Mouse (Mus musculus) mouse embryonic stem cell (cell line): Measurements from ENCODE around the gene Capn1.
"Not testable (repeated sequence)": the region's sequence is repeated elsewhere in the genome, so short reads cannot be mapped to it uniquely, and the experiment has no call there.

Experiments
- in situ Hi-C, 2 experiments: fragments of 300-500 bp; cut with MboI; formaldehyde crosslinking; loops; 1 replicate in 1 of 2; 3 replicates in 1 of 2; pipeline ENCODE4 v1.14.3; 2019 to 2020; ENCODE audit warnings: low sequenced_read_pairs in 2 of 2, low pct_unique_long_range_greater_than_20kb in 1 of 2, mixed read lengths in 1 of 2; ENCODE audit not compliant: unreplicated experiment in 1 of 2

Gene Capn1

DNA sequence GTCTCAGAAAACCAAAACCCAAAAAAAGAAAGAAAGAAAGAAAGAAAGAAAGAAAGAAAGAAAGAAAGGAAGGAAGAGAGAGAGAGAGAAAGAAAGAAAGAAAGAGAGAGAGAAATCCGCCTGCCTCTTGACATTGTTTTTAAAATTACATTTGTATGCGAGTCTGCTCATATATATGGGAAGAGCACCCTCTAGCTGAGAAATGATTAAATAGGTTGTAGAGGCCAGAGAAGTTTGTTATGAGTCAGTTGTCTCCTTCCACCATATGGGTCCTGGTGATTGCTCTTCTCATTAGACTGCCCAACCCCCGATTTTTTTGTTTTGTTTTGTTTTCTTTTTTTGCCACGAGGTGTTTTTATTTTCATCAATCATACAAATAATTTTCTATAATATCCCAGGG is 28.4 kb upstream of the Capn1 start:
- in situ Hi-C loops: not testable (repeated sequence)

GRCm38 (mm10) chr19:6042293-6042692 is 26.6 kb upstream of the Capn1 start:
- in situ Hi-C loops: no loop called here

GRCm38 (mm10) chr19:6040002-6040401 is 24.3 kb upstream of the Capn1 start:
- in situ Hi-C loops: no loop called here

DNA sequence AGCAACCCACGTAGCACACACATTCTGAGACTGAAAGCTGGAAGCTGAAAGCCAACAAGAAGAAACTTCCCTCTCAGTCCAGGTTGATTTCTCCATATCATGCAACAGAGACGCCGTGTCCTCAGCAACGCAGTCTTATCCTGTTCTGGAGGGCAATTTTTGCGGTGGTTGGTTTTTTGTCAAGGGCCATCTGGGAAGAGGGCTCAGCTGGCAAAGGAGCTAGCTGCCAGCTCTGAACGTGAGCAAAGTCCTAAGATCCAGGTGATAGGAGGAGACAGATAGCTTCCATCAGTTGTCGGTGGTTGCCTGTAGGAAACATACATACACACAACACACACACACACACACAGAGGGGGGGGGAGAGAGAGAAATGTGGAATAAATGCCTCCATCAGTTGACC is 22.6 kb upstream of the Capn1 start:
- in situ Hi-C loops: loop anchor here in 1 of 2 experiments (5.0 kb wide), 1 partner anchor 89 kb away; the partner anchor contains the start of gene Snx15

- in situ Hi-C loops: loop anchor here in 1 of 2 experiments (5.0 kb wide), 1 partner anchor 90 kb away; the partner anchor contains the start of gene Snx15
These were observed 22.0 kb upstream of the Capn1 start for GRCm38 (mm10) chr19:6037695-6038094.

DNA sequence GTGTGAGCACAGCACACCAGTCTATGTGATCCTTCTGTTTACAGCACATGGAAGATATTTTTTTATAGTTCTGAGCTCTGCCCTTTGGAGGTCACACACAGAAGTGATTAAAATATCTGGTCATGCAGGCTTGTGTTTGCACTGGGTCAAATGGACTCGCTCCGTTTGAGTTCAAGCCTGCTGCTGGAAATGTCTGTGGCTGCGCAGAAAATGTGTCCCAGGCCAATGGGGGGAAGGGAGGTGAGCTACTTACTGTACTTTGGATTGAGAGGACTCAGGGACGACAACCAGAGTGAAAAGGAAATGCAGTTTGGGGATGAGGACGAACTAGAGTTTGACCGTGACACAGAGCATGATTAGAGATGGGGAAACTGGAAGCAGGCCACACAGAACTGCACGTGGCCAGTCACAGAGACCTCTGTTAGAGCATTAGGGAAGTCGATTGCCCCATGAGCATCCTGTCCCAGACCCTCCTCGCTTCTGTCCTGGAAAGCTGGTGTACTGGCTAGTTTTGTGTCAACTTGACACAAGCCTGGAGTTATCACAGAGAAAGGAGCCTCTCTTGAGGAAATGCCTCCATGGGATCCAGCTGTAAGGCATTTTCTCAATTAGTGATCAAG is 20.4 kb upstream of the Capn1 start:
- in situ Hi-C loops: loop anchor here in 1 of 2 experiments (5.0 kb wide), 1 partner anchor 91 kb away; the partner anchor contains the start of gene Snx15

- in situ Hi-C loops: no loop called here
These were observed 15.0 kb upstream of the Capn1 start for GRCm38 (mm10) chr19:6030520-6031280.

GRCm38 (mm10) chr19:6029426-6029825 is 13.7 kb upstream of the Capn1 start:
- in situ Hi-C loops: no loop called here

DNA sequence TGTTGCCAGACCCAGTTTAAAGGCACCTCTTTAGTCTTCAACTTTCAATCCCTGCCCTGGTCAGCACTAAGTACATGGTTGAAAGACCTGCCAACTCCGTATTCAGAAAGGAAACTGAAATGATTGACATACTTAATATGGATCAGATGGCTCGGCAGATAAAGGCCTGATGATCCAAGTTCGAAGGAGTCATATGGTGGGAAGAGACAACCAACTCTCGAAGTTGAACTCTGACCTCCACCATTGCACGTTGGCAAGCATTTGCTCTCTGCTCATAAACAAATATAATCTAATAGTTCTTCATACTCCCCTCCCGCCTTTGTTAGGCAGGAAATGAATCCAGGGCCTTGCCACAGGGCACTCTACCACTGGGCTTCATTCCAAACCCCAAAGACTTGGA is 13.3 kb upstream of the Capn1 start:
- in situ Hi-C loops: no loop called here

DNA sequence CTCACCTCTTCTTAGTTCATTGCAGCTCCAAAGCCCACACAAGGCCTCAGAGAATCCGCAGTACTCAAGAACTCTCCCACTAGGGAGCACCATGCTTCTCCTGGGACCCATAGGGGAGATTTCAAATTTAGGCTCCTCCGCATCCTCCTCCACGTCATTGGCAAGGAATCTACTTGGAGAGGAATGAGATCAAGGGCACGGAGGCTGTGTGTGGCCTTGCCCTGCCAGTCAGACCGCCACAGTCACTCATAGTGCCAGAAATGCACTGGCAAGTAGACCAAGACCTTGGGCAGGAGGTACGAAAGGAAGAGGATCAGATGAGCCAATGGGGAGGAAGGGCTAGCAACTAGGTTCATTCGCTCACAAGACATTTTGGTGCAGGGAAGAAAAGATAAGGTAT is 8.2 kb upstream of the Capn1 start:
- in situ Hi-C loops: no loop called here

DNA sequence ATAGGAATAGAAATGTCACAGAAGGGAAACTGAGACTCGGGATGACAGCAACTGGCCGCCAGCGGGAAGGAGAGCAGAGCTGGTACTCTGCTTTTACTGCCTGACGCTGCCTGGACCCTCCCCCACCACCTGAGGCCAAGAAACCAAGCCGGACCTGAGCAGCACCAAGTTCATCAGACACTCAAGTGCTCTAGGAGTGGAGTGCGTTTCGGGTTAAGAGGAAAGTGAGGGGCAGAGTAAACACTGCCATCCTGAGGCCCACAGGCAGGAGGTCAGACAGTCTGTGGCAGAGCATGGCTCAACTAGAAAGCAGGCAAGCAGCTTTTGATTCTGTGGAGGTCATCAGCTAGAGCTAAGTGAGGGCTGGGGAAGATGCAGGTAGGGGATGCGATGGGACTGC is 7.4 kb upstream of the Capn1 start:
- in situ Hi-C loops: no loop called here

DNA sequence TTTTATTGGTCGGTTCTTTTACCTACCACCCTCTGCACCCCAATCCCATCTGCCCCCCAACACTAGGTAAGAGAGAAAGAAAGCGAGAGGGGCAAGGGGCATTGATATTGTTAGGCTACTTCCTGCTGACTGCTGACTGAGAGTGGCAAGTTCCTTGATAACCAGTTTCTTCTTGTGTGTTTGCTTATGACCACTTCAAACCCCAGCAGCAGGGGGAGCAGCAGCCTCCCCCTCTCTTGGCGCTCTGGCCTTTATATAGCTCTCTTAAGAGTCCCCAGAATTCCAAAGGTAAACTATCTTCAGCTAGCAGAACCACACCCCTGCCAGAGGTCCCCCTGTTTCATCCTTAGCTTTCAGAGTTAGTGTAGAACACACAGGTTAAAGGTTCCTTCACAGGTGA is 4.6 kb upstream of the Capn1 start:
- in situ Hi-C loops: no loop called here

- in situ Hi-C loops: loop anchor here (5.0 to 10.0 kb wide), 2 partner anchors 56 to 106 kb away; partner anchors contain the start of genes Pola2 (in 1 of the 2) and Snx15 (in 1 of the 2)
These were observed 2.7 kb upstream of the Capn1 start for GRCm38 (mm10) chr19:6018142-6019089.

GRCm38 (mm10) chr19:6016532-6016931 is 835 bp upstream of the Capn1 start:
- in situ Hi-C loops: loop anchor here (5.0 to 10.0 kb wide), 2 partner anchors 54 to 108 kb away; partner anchors contain the start of genes Pola2 (in 1 of the 2) and Snx15 (in 1 of the 2)

- in situ Hi-C loops: loop anchor here (5.0 to 10.0 kb wide), 2 partner anchors 53 to 110 kb away; partner anchors contain the start of genes Pola2 (in 1 of the 2) and Snx15 (in 1 of the 2)
These were observed 646 bp downstream of the Capn1 start for GRCm38 (mm10) chr19:6014991-6015510.

DNA sequence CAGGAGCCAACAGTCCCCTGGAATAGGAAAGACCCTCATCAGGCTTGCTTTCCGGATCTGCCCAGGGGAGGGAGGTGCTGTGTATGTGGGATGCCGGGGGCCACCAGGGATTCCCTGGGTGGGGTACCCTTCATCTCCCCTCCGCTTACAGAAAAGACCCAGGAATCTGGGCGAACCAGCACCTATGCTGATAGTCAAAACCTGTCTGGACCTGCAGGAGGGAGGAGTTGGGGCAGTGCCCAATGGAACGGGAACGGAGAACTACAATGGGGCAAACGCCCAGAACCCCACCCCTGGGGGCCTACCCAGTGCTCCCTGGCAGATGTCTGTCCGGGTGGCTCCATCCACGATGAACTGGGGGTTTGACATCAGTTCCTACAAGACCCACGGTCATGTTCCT is 2.0 kb downstream of the Capn1 start:
- in situ Hi-C loops: loop anchor here in 1 of 2 experiments (10.0 kb wide), 1 partner anchor 111 kb away; the partner anchor contains the start of gene Snx15

DNA sequence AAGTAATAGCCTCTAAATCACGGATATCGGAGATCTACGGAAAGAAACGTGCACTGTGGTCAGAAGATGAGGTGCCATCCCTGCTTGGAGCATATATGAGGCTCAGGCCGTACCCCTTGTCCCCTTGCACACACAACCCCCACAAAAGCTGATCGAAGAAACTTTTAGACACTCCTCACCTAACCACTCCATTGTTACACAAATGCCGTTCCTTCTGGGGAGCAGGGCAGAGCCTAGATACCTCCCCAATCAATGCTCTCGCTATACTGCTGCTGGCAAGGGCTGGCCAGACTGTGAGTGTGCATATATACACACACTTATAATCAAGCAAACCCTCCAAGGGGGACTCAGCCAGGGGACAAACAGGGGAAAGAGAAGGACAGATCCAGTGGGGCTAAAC is 6.6 kb downstream of the Capn1 start:
- in situ Hi-C loops: no loop called here

- in situ Hi-C loops: no loop called here
These were observed 8.7 kb downstream of the Capn1 start for GRCm38 (mm10) chr19:6007013-6007412.
